Mouse (Mus musculus) limb, embryonic 11.5 days (tissue): ENCODE results near the gene Gm572. TPM values are rescaled to one million over a fixed set of nuclear protein-coding genes. Genes with fewer than 3 reads are reported as not detected.

Experiments used
- polyA plus RNA-seq: library from polyadenylated mRNA; unstranded; fragments of >200 nt; fragmentation: Nextera tagmentation; extraction: Ambion mirVana; gene quantifications from 2 replicates; pipeline ENCODE4 v1.2.1, GENCODE M21; 2014

The Gm572 gene
- polyA plus RNA-seq, 1 experiment from 2014 or later = not detected

Other genes with a start within 250 kb of the Gm572 start
- gene Ubiad1, start 198.5 kb upstream of the Gm572 start, polyA plus RNA-seq = 15.2 and 15.9 TPM in 2 replicates
- gene Mtor, start 194.7 kb upstream of the Gm572 start, polyA plus RNA-seq = 23.0 and 27.3 TPM in 2 replicates
- gene Angptl7, start 142.9 kb upstream of the Gm572 start, polyA plus RNA-seq = 0.11 and 0.17 TPM in 2 replicates
- 112 and 119 TPM in 2 replicates for gene Exosc10, start 84.9 kb upstream of the Gm572 start, polyA plus RNA-seq
- gene Srm, start 51.8 kb upstream of the Gm572 start, polyA plus RNA-seq = 212 and 222 TPM in 2 replicates
- 0.16 TPM in 1 of 2 replicates, not detected in the other for gene Masp2, start 40.8 kb upstream of the Gm572 start, polyA plus RNA-seq
- gene Tardbp, start 16.3 kb upstream of the Gm572 start, polyA plus RNA-seq = 198 and 237 TPM in 2 replicates
- gene Casz1, start 161.1 kb downstream of the Gm572 start, polyA plus RNA-seq = 1.5 and 1.6 TPM in 2 replicates